Mouse (Mus musculus): ENCODE data around the gene Tfcp2. TPM values are rescaled to one million over a fixed set of nuclear protein-coding genes. Genes with fewer than 3 reads are reported as not detected.

Tfcp2 gene
- polyA plus RNA-seq, 1 experiment, result 22.6 TPM

DNA sequence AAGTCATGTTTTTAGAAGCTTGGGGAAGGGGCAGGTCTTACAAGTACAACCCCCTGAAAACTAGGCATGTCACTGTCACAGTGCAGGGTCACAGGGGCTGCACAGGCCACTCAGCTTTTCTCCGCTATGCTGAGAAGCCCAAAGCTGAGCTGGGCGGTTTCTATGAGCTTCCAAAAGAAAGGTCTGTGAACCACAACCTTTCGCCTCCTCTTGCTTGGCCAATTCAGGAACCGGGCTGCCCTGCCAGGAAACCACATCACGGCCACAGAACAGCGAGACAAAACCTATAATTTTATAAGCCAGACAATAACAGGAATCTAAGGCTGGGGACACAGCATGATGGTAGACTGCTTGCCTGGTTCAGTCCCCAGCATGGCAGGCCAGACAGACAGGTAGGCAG is 36.5 kb upstream of the Tfcp2 start:
- H3K4me1 ChIP-seq (ENCODE audit: control insufficient read depth, insufficient read depth, low read length), result no peaks in the 10 kb centered on the region
- H3K4me3 ChIP-seq (ENCODE audit: insufficient read depth, low read length), result no peak overlapping the region
- H3K27ac ChIP-seq (ENCODE audit: insufficient read depth, low read length), result no peak overlapping the region
- TF ChIP-seq CTCF (IDR thresholded peaks at IDR 0.05; ENCODE audit: extremely low read depth, insufficient read depth, low read length) (no peak), POLR2A (IDR thresholded peaks at IDR 0.05; ENCODE audit: extremely low read depth, insufficient read depth, low read length) (no peak)

DNA sequence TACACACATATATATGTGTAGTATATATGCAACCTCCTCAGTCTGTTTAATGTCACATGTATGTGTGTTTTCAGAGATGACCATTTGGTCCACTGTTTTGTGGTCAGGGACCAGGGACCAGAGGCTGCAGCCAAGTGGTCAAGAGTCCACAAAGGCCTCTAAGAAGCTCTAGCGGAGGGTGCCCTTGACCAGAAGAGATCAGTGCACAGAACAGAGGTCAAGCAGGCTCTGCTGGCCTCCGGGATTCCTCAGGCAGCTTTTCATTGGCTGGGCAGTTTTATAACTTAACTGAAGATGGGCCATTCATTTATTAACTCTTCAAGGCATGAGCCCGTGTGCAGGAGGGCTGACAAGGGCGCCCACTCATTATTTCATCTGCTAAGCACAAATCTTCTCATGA is 35.4 kb upstream of the Tfcp2 start:
- no peak for TF ChIP-seq CTCF (IDR thresholded peaks at IDR 0.05; ENCODE audit: extremely low read depth, insufficient read depth, low read length)
- no peak for TF ChIP-seq POLR2A (IDR thresholded peaks at IDR 0.05; ENCODE audit: extremely low read depth, insufficient read depth, low read length)
- Histone ChIP-seq H3K4me3 (ENCODE audit: insufficient read depth, low read length) (no peak overlapping the region), H3K4me1 (ENCODE audit: control insufficient read depth, insufficient read depth, low read length) (no peaks in the 10 kb centered on the region), H3K27ac (ENCODE audit: insufficient read depth, low read length) (no peak overlapping the region)

DNA sequence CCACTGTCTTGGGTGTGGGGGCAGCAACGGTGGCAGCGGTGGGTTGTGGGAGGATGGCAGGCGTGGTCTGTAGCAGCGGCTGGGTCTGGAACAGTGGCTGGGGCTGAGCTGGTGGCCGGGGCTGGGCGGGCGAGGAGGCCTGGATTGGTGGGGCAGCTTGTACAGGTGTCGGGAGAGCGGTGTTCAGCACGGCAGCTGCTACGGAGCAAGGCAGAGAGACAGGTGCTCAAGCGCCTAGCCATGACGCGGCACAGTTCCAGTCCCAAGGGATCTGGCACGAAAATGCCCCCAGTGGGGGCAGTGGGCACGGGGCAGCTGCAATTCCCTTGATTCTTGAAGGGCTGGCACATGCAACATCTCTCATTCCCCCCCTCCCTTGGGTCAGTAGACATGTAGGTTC is 34.1 kb upstream of the Tfcp2 start:
- TF ChIP-seq POLR2A (IDR thresholded peaks at IDR 0.05; ENCODE audit: extremely low read depth, insufficient read depth, low read length), result no peak
- Histone ChIP-seq H3K27ac (ENCODE audit: insufficient read depth, low read length) (no peak overlapping the region), H3K4me3 (ENCODE audit: insufficient read depth, low read length) (no peak overlapping the region), H3K4me1 (ENCODE audit: control insufficient read depth, insufficient read depth, low read length) (no peaks in the 10 kb centered on the region)

DNA sequence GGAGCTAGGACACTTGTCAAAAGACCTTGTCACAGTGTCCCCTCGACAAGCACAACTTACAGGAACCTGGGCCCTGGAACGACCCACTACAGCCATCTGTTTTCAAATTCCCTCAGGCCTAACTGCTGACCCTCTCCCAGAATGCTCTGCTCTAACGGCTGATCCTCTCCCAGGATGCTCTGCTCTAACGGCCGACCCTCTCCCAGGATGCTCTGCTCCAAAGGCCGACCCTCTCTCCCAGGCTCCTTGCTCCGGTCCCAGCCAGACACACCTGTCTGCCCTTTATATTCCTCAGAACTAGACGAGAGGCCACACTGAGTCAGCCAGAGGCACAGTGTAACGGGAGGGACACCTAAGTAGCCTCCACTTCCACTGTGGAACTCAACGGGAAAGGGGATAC is 28.3 kb upstream of the Tfcp2 start:
- TF ChIP-seq CTCF (IDR thresholded peaks at IDR 0.05; ENCODE audit: extremely low read depth, insufficient read depth, low read length), result no peak
- TF ChIP-seq POLR2A (IDR thresholded peaks at IDR 0.05; ENCODE audit: extremely low read depth, insufficient read depth, low read length), result no peak

GRCm38 (mm10) chr15:100577972-100578371 is 26.2 kb upstream of the Tfcp2 start:
- H3K4me3 ChIP-seq (ENCODE audit: insufficient read depth, low read length), result no peak overlapping the region
- H3K4me1 ChIP-seq (ENCODE audit: control insufficient read depth, insufficient read depth, low read length), result no peaks in the 10 kb centered on the region
- TF ChIP-seq POLR2A (IDR thresholded peaks at IDR 0.05; ENCODE audit: extremely low read depth, insufficient read depth, low read length) (no peak), CTCF (IDR thresholded peaks at IDR 0.05; ENCODE audit: extremely low read depth, insufficient read depth, low read length) (no peak)
- no peak overlapping the region for H3K27ac ChIP-seq (ENCODE audit: insufficient read depth, low read length)

More for the DNA sequence above, 28.3 kb upstream of the Tfcp2 start:
- Histone ChIP-seq H3K4me1 (ENCODE audit: control insufficient read depth, insufficient read depth, low read length) (no peaks in the 10 kb centered on the region), H3K4me3 (ENCODE audit: insufficient read depth, low read length) (no peak overlapping the region), H3K27ac (ENCODE audit: insufficient read depth, low read length) (no peak overlapping the region)

DNA sequence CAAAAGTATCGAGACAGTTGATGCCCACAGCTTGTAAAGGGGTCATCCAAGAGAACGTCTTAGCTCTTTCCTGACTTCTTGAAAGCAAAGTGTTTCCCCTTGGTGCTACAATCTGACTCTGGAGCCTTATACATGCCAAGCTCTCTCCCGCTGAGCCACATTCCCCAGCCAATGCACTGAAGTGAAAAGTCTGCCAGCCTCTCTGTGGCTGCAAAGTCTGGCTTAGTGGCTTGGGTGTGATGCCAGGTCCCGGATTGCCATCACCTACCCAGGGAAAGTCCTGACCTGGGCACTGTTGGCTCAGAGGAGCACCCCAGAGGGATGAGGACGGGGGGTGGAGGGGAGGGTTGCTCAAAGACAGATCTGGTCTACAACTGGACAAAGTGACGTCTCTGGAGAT is 25.0 kb upstream of the Tfcp2 start:
- TF ChIP-seq POLR2A (IDR thresholded peaks at IDR 0.05; ENCODE audit: extremely low read depth, insufficient read depth, low read length) (no peak), CTCF (IDR thresholded peaks at IDR 0.05; ENCODE audit: extremely low read depth, insufficient read depth, low read length) (no peak)
- H3K4me3 ChIP-seq (ENCODE audit: insufficient read depth, low read length), result no peak overlapping the region
- H3K27ac ChIP-seq (ENCODE audit: insufficient read depth, low read length), result no peak overlapping the region
- no peaks in the 10 kb centered on the region for H3K4me1 ChIP-seq (ENCODE audit: control insufficient read depth, insufficient read depth, low read length)

DNA sequence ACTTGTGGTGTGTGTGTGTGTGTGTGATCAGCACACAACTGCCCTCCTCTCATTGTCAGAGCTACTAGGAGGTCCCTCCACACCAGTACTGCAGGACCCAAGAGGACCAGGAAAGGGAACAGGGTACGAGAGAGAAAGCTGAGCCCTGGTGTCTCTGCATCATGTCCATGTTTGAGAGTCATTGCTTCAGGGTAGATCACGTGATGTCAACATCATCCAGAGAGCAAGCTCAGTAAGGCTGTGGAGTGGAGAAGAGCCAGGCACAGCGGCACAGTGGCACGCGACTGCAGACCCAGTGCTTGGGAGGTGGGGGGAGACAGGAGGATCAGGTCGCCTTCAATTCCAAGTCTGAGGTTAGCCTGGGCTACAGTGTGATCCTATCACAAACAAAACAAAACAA is 24.6 kb upstream of the Tfcp2 start:
- H3K4me3 ChIP-seq (ENCODE audit: insufficient read depth, low read length), result no peak overlapping the region
- no peak overlapping the region for H3K27ac ChIP-seq (ENCODE audit: insufficient read depth, low read length)
- no peaks in the 10 kb centered on the region for H3K4me1 ChIP-seq (ENCODE audit: control insufficient read depth, insufficient read depth, low read length)
- TF ChIP-seq CTCF (IDR thresholded peaks at IDR 0.05; ENCODE audit: extremely low read depth, insufficient read depth, low read length), result no peak
- no peak for TF ChIP-seq POLR2A (IDR thresholded peaks at IDR 0.05; ENCODE audit: extremely low read depth, insufficient read depth, low read length)

- TF ChIP-seq CTCF (IDR thresholded peaks at IDR 0.05; ENCODE audit: extremely low read depth, insufficient read depth, low read length) (no peak), POLR2A (IDR thresholded peaks at IDR 0.05; ENCODE audit: extremely low read depth, insufficient read depth, low read length) (no peak)
- H3K4me1 ChIP-seq (ENCODE audit: control insufficient read depth, insufficient read depth, low read length), result no peaks in the 10 kb centered on the region
- H3K27ac ChIP-seq (ENCODE audit: insufficient read depth, low read length), result no peak overlapping the region
- no peak overlapping the region for H3K4me3 ChIP-seq (ENCODE audit: insufficient read depth, low read length)
These were observed 23.6 kb upstream of the Tfcp2 start for GRCm38 (mm10) chr15:100575366-100575765.

DNA sequence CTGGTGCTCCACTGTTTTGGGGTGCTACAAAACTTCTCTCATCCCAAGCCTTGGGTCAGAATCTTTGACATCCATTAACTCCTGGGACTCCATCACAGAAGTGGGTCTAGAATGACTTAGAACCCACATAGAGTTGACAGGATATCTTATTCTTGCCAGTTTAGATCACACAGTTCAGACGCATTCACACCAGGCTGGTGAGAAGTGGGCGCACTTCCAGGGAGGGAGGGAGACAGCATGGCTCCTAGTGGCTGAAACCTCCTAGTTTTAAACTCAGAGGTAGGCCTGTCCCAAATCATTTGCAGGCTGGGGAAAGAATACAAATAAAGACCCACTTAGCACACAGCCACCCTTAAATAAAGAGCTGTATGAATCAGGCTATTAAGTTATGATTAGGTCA is 22.6 kb upstream of the Tfcp2 start:
- TF ChIP-seq CTCF (IDR thresholded peaks at IDR 0.05; ENCODE audit: extremely low read depth, insufficient read depth, low read length), result no peak
- TF ChIP-seq POLR2A (IDR thresholded peaks at IDR 0.05; ENCODE audit: extremely low read depth, insufficient read depth, low read length), result no peak
- no peak overlapping the region for H3K4me3 ChIP-seq (ENCODE audit: insufficient read depth, low read length)
- no peaks in the 10 kb centered on the region for H3K4me1 ChIP-seq (ENCODE audit: control insufficient read depth, insufficient read depth, low read length)
- H3K27ac ChIP-seq (ENCODE audit: insufficient read depth, low read length), result no peak overlapping the region

GRCm38 (mm10) chr15:100573946-100574345 is 22.1 kb upstream of the Tfcp2 start:
- Histone ChIP-seq H3K4me3 (ENCODE audit: insufficient read depth, low read length) (no peak overlapping the region), H3K4me1 (ENCODE audit: control insufficient read depth, insufficient read depth, low read length) (no peaks in the 10 kb centered on the region), H3K27ac (ENCODE audit: insufficient read depth, low read length) (no peak overlapping the region)
- TF ChIP-seq CTCF (IDR thresholded peaks at IDR 0.05; ENCODE audit: extremely low read depth, insufficient read depth, low read length) (no peak), POLR2A (IDR thresholded peaks at IDR 0.05; ENCODE audit: extremely low read depth, insufficient read depth, low read length) (no peak)

DNA sequence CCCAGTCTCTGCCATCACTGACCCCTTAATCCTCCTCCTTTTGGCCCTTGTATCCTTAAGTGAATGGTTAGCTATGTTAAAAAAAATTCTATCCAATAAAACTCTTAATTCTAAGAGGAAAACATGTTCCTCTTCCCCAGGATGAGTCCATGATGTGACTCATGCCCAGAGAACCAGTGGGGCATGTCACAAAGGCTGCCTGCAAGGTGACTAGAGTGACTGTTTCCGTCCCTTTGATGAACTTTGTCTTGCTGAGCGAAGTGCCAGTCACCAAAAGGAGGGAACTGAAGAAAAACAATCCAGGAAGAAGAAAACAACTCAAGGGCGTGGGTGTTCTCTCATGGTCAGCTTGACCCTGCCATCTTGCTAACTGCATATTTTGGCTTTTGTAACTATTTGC is 17.4 kb upstream of the Tfcp2 start:
- Histone ChIP-seq H3K4me3 (ENCODE audit: insufficient read depth, low read length) (no peak overlapping the region), H3K4me1 (ENCODE audit: control insufficient read depth, insufficient read depth, low read length) (no peaks in the 10 kb centered on the region), H3K27ac (ENCODE audit: insufficient read depth, low read length) (no peak overlapping the region)
- TF ChIP-seq CTCF (IDR thresholded peaks at IDR 0.05; ENCODE audit: extremely low read depth, insufficient read depth, low read length) (no peak), POLR2A (IDR thresholded peaks at IDR 0.05; ENCODE audit: extremely low read depth, insufficient read depth, low read length) (no peak)

All from cortical plate, adult 2 months (tissue).